In the genomic region with DNA sequence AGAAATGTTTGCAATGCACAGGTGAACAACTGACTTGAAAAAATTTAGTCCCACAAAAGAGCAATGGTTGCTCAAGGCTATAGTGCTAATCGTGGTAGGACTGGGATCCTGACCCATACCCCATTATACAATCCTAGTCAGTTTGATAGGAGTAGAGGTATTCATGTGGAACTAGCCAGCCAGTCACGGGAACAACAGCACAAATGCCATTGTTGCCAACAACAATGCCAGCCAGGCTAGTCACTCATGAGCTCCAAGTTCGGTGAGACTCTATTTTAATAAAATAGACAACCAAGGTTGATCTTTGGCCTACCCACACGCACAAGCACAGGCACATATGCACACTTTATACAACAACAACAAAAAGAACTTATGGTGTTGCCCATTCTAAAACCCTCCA, we compare ENCODE assay signal across 21 mouse cellular contexts.
DNase-seq lines count a peak whose midpoint lies in the region; ATAC-seq and TF ChIP-seq lines count a peak whose summit lies in the region.
"Had no signal": no experiment of that assay in that cellular context is flagged by ENCODE, and none has a peak within 500 bp of the region (broad histone marks: within the 10 kb centered on the region; RNA-seq: fewer than 3 reads in every experiment).

No protein-coding gene starts in this region.

- H3K27me3 ChIP-seq in embryonic facial prominence, embryonic 15.5 days, result no peaks in the 10 kb centered on the region
- no peaks in the 10 kb centered on the region for H3K27me3 ChIP-seq in embryonic facial prominence, embryonic 10.5 days (replicated peaks; ENCODE audit: low read depth, poor library complexity, severe bottlenecking)
- H3K27me3 ChIP-seq in heart, embryonic 10.5 days (ENCODE audit: insufficient read depth, poor library complexity, severe bottlenecking), result no peaks in the 10 kb centered on the region
- H3K27me3 ChIP-seq in kidney, adult 2 months (replicated peaks; ENCODE audit: control insufficient read depth, insufficient read depth, low read length), result no peaks in the 10 kb centered on the region
- H3K27me3 ChIP-seq: CH12.LX; embryonic facial prominence, embryonic 13.5 days; forebrain, embryonic 13.5 days; forebrain, embryonic 15.5 days; Patski had no signal

- peaks cover 25% of the 10 kb centered on the region for H3K4me1 ChIP-seq in embryonic facial prominence, embryonic 15.5 days
- H3K4me1 ChIP-seq in embryonic facial prominence, embryonic 10.5 days, result peaks cover 6% of the 10 kb centered on the region
- H3K4me1 ChIP-seq in heart, embryonic 10.5 days, result 0 out of 2 replicates have a peak, but pooled peaks cover 3% of the 10 kb centered on the region
- no peaks in the 10 kb centered on the region for H3K4me1 ChIP-seq in kidney, adult 2 months (ENCODE audit: control insufficient read depth, insufficient read depth, low read length)

- DNase-seq in embryonic facial prominence, embryonic 10.5 days (ENCODE audit: low spot score), result no peak
- DNase-seq in heart, adult 18-20 months, result peak; percentile 11 to 20
- DNase-seq in heart, embryonic 10.5 days (ENCODE audit: low spot score), result no peak
- DNase-seq in kidney, adult 2 months, result peak; percentile 7
- no peak for DNase-seq in kidney, adult 9 months
- DNase-seq: adrenal gland, adult 8-10 months; adrenal gland, postnatal 14 days; adrenal gland, postnatal 36 days; B cell, adult 2 months; cerebellum, adult 11-12 months; cerebellum, postnatal 10 days; forebrain, postnatal 0 days had no signal

- H3K9ac ChIP-seq in embryonic facial prominence, embryonic 15.5 days, result no peak overlapping the region
- H3K9ac ChIP-seq: embryonic facial prominence, embryonic 13.5 days; forebrain, embryonic 13.5 days; forebrain, embryonic 15.5 days; forebrain, postnatal 0 days had no signal

- peak overlapping the region; percentile 63; the same call in 1 of the 2 replicates for H3K27ac ChIP-seq in embryonic facial prominence, embryonic 15.5 days (replicated peaks)
- no peak overlapping the region for H3K27ac ChIP-seq in embryonic facial prominence, embryonic 10.5 days (replicated peaks)
- no peak overlapping the region for H3K27ac ChIP-seq in heart, embryonic 10.5 days
- no peak overlapping the region for H3K27ac ChIP-seq in kidney, adult 2 months (ENCODE audit: insufficient read depth, low read depth, low read length)
- H3K27ac ChIP-seq: embryonic facial prominence, embryonic 13.5 days; forebrain, embryonic 13.5 days; forebrain, embryonic 15.5 days had no signal

- no peak overlapping the region for H3K4me3 ChIP-seq in embryonic facial prominence, embryonic 15.5 days (replicated peaks)
- no peak overlapping the region for H3K4me3 ChIP-seq in embryonic facial prominence, embryonic 10.5 days
- no peak overlapping the region for H3K4me3 ChIP-seq in heart, embryonic 10.5 days
- H3K4me3 ChIP-seq in kidney, adult 2 months (ENCODE audit: insufficient read depth, low read depth, low read length), result no peak overlapping the region
- H3K4me3 ChIP-seq: embryonic facial prominence, embryonic 13.5 days; forebrain, embryonic 13.5 days; forebrain, embryonic 15.5 days had no signal

- no peak for ATAC-seq in embryonic facial prominence, embryonic 15.5 days (ENCODE audit: insufficient number of reproducible peaks, low FRiP score, low TSS enrichment, low read depth)
- ATAC-seq: activated CD4-positive, CD25-positive, alpha-beta regulatory T cell, adult 4 months; CD4-positive, CD25-positive, alpha-beta regulatory T cell, adult 4 months; forebrain, embryonic 13.5 days; forebrain, embryonic 15.5 days; forebrain, postnatal 0 days; Patski had no signal

- WGBS in embryonic facial prominence, embryonic 15.5 days, result 84% methylated on average over 4 of the region's 4 CpGs
- WGBS in embryonic facial prominence, embryonic 10.5 days, result 80% methylated on average over 4 of the region's 4 CpGs
- 86% methylated on average over 4 of the region's 4 CpGs for WGBS in heart, embryonic 10.5 days
- 60% methylated on average over 4 of the region's 4 CpGs for WGBS in kidney, adult 2 months

- TF ChIP-seq POLR2A in kidney, adult 2 months (IDR thresholded peaks at IDR 0.05; ENCODE audit: low read depth, low read length), result no peak

- no peak for TF ChIP-seq CTCF in kidney, adult 2 months (conservative IDR thresholded peaks at IDR 0.05; ENCODE audit: insufficient read depth, insufficient read length, low read depth, low read length)

- H3K36me3 ChIP-seq in embryonic facial prominence, embryonic 15.5 days, result peaks cover 16% of the 10 kb centered on the region; the same call in 1 of the 2 replicates
- peaks cover 48% of the 10 kb centered on the region for H3K36me3 ChIP-seq in embryonic facial prominence, embryonic 10.5 days (replicated peaks)
- H3K36me3 ChIP-seq in heart, embryonic 10.5 days, result peaks cover 31% of the 10 kb centered on the region; the same call in 1 of the 2 replicates
- H3K36me3 ChIP-seq in kidney, adult 2 months (ENCODE audit: control insufficient read depth, insufficient read depth, low read length), result no peaks in the 10 kb centered on the region
- H3K36me3 ChIP-seq: forebrain, embryonic 15.5 days had no signal

- H3K4me2 ChIP-seq in embryonic facial prominence, embryonic 15.5 days (replicated peaks), result no peak overlapping the region
- H3K4me2 ChIP-seq: embryonic facial prominence, embryonic 13.5 days; forebrain, embryonic 13.5 days; forebrain, embryonic 15.5 days had no signal

- no peaks in the 10 kb centered on the region for H3K9me3 ChIP-seq in embryonic facial prominence, embryonic 15.5 days (replicated peaks)
- H3K9me3 ChIP-seq in embryonic facial prominence, embryonic 10.5 days, result no peaks in the 10 kb centered on the region
- no peaks in the 10 kb centered on the region for H3K9me3 ChIP-seq in heart, embryonic 10.5 days
- H3K9me3 ChIP-seq: embryonic facial prominence, embryonic 13.5 days; forebrain, embryonic 13.5 days; forebrain, embryonic 15.5 days; G1E had no signal

Comparison
In these comparisons a context has a peak if more than half of its experiments do, and no peak if none do; other contexts are left out.
1. DNase-seq: peak in heart, adult 18-20 months (2 of 2) and kidney, adult 2 months (single experiment); none in embryonic facial prominence, embryonic 10.5 days (single experiment), heart, embryonic 10.5 days (single experiment) and kidney, adult 9 months (single experiment).